Mouse (Mus musculus): ENCODE results near the gene 1700020L24Rik. TPM values are rescaled to one million over a fixed set of nuclear protein-coding genes. Genes with fewer than 3 reads are reported as not detected.

1700020L24Rik gene
- total RNA-seq, 2 experiments from 2014 or later: not detected

GRCm38 (mm10) chr11:83440081-83441064 is 2.9 kb downstream of the 1700020L24Rik start:
- DNase-seq (ENCODE audit: extremely low spot score in 1 of 2, low spot score in 1 of 2): peak; percentile 85 to 86

GRCm38 (mm10) chr11:83441235-83441634 is 3.8 kb downstream of the 1700020L24Rik start:
- DNase-seq (ENCODE audit: extremely low spot score in 1 of 2, low spot score in 1 of 2): no peak

GRCm38 (mm10) chr11:83442596-83443267 is 5.3 kb downstream of the 1700020L24Rik start:
- peak; percentile 60 to 86 for DNase-seq (ENCODE audit: extremely low spot score in 1 of 2, low spot score in 1 of 2)

GRCm38 (mm10) chr11:83443824-83444223 is 6.3 kb downstream of the 1700020L24Rik start:
- DNase-seq (ENCODE audit: extremely low spot score in 1 of 2, low spot score in 1 of 2): no peak

GRCm38 (mm10) chr11:83445001-83445400 is 7.5 kb downstream of the 1700020L24Rik start:
- DNase-seq (ENCODE audit: extremely low spot score in 1 of 2, low spot score in 1 of 2): no peak

GRCm38 (mm10) chr11:83447612-83448011 is 10.1 kb downstream of the 1700020L24Rik start:
- DNase-seq (ENCODE audit: extremely low spot score in 1 of 2, low spot score in 1 of 2): no peak

GRCm38 (mm10) chr11:83448021-83448926 is 10.8 kb downstream of the 1700020L24Rik start:
- no peak for DNase-seq (ENCODE audit: extremely low spot score in 1 of 2, low spot score in 1 of 2)

- DNase-seq (ENCODE audit: extremely low spot score in 1 of 2, low spot score in 1 of 2): no peak
Measured at GRCm38 (mm10) chr11:83448927-83449236, 11.4 kb downstream of the 1700020L24Rik start.

- no peak for DNase-seq (ENCODE audit: extremely low spot score in 1 of 2, low spot score in 1 of 2)
Measured at GRCm38 (mm10) chr11:83449298-83449697, 11.8 kb downstream of the 1700020L24Rik start.

GRCm38 (mm10) chr11:83450550-83450949 is 13.1 kb downstream of the 1700020L24Rik start:
- no peak for DNase-seq (ENCODE audit: extremely low spot score in 1 of 2, low spot score in 1 of 2)

- DNase-seq (ENCODE audit: extremely low spot score in 1 of 2, low spot score in 1 of 2): no peak
Measured at GRCm38 (mm10) chr11:83451281-83451680, 13.8 kb downstream of the 1700020L24Rik start.

GRCm38 (mm10) chr11:83454548-83454947 is 17.1 kb downstream of the 1700020L24Rik start:
- no peak for DNase-seq (ENCODE audit: extremely low spot score in 1 of 2, low spot score in 1 of 2)

GRCm38 (mm10) chr11:83455608-83456007 is 18.1 kb downstream of the 1700020L24Rik start:
- DNase-seq (ENCODE audit: extremely low spot score in 1 of 2, low spot score in 1 of 2): no peak

- no peak for DNase-seq (ENCODE audit: extremely low spot score in 1 of 2, low spot score in 1 of 2)
Measured at GRCm38 (mm10) chr11:83457257-83457656, 19.8 kb downstream of the 1700020L24Rik start.

- DNase-seq (ENCODE audit: extremely low spot score in 1 of 2, low spot score in 1 of 2): no peak
Measured at GRCm38 (mm10) chr11:83457912-83458601, 20.6 kb downstream of the 1700020L24Rik start.

GRCm38 (mm10) chr11:83461462-83462027 is 24.1 kb downstream of the 1700020L24Rik start:
- DNase-seq (ENCODE audit: extremely low spot score in 1 of 2, low spot score in 1 of 2): no peak

- peak in 1 of 2 experiments; percentile 6 for DNase-seq (ENCODE audit: extremely low spot score in 1 of 2, low spot score in 1 of 2)
Measured at GRCm38 (mm10) chr11:83462711-83463244, 25.3 kb downstream of the 1700020L24Rik start, which contains the start of gene Mmp28. Mmp28 (minus strand) TSS chr11:83463071.

GRCm38 (mm10) chr11:83465976-83466375 is 28.5 kb downstream of the 1700020L24Rik start:
- no peak for DNase-seq (ENCODE audit: extremely low spot score in 1 of 2, low spot score in 1 of 2)

- DNase-seq (ENCODE audit: extremely low spot score in 1 of 2, low spot score in 1 of 2): no peak
Measured at GRCm38 (mm10) chr11:83467120-83467652, 29.7 kb downstream of the 1700020L24Rik start.
